Mouse (Mus musculus) fat pad, adult 2 months (tissue): ENCODE measurements around the gene Cntrl.

Experiments used
- DNase-seq: peaks from one replicate; pipeline ENCODE4 v3.0.0-alpha.2; 2011; ENCODE audit warnings: low read depth, low spot score; ENCODE audit errors: extremely low read depth

Gene Cntrl

GRCm38 (mm10) chr2:35215363-35215762 is 106.1 kb downstream of the Cntrl start:
- no peak for DNase-seq

GRCm38 (mm10) chr2:35216701-35217100 is 107.4 kb downstream of the Cntrl start:
- no peak for DNase-seq

GRCm38 (mm10) chr2:35218736-35219135 is 109.4 kb downstream of the Cntrl start:
- no peak for DNase-seq

- peak; percentile 56 for DNase-seq
These were observed 113.6 kb downstream of the Cntrl start for GRCm38 (mm10) chr2:35222822-35223391.

GRCm38 (mm10) chr2:35224285-35224684 is 115.0 kb downstream of the Cntrl start:
- no peak for DNase-seq

GRCm38 (mm10) chr2:35228145-35228544 is 118.9 kb downstream of the Cntrl start:
- DNase-seq, result no peak
